Mouse (Mus musculus) forebrain, embryonic 11.5 days (tissue): Measurements from ENCODE around the gene Eprs. TPM values are rescaled to one million over a fixed set of nuclear protein-coding genes. Genes with fewer than 3 reads are reported as not detected.

ENCODE experiments used
- ATAC-seq: fragments of 200-750 bp; cut with Nextera tagmentation; replicated peaks from 2 replicates; pipeline ENCODE4 v1.8.0; 2017; ENCODE audit warnings: moderate TSS enrichment; ENCODE audit not compliant: low FRiP score
- DNase-seq: peaks from one replicate; pipeline ENCODE4 v3.0.0-alpha.2; 2017; ENCODE audit warnings: low spot score
- H3K27ac ChIP-seq: fragments of 300-500 bp; sonication (generic); 2 replicates; pipeline ENCODE4 v1.5.1; 2014; ENCODE audit warnings: low read depth, low read length
- H3K27me3 ChIP-seq: fragments of 300-500 bp; sonication (generic); 2 replicates; pipeline ENCODE4 v1.6.1; 2014; ENCODE audit warnings: mild to moderate bottlenecking, low read length, mixed read lengths; ENCODE audit not compliant: control insufficient read depth, insufficient read depth
- H3K36me3 ChIP-seq: fragments of 300-500 bp; sonication (generic); 2 replicates; pipeline ENCODE4 v1.6.1; 2014; ENCODE audit warnings: mild to moderate bottlenecking, low read length, moderate library complexity, mixed read lengths; ENCODE audit not compliant: control insufficient read depth, insufficient read depth
- H3K4me1 ChIP-seq: fragments of 300-500 bp; sonication (generic); replicated peaks from 2 replicates; pipeline ENCODE4 v1.6.1; 2014; ENCODE audit warnings: low read length, mixed read lengths; ENCODE audit not compliant: control insufficient read depth, insufficient read depth
- H3K4me2 ChIP-seq: fragments of 300-500 bp; sonication (generic); 2 replicates; pipeline ENCODE4 v1.6.1; 2014; ENCODE audit warnings: low read depth, mild to moderate bottlenecking, low read length, moderate library complexity, mixed read lengths; ENCODE audit not compliant: severe bottlenecking
- H3K4me3 ChIP-seq: fragments of 300-500 bp; sonication (generic); 2 replicates; pipeline ENCODE4 v1.5.1; 2014; ENCODE audit warnings: low read depth, low read length
- H3K9ac ChIP-seq: fragments of 300-500 bp; sonication (generic); 2 replicates; pipeline ENCODE4 v1.6.1; 2014; ENCODE audit warnings: low read length
- H3K9me3 ChIP-seq: fragments of 300-500 bp; sonication (generic); 2 replicates; pipeline ENCODE4 v1.6.1; 2016; ENCODE audit warnings: low read length, mixed read lengths; ENCODE audit not compliant: control insufficient read depth
- WGBS: fragments of 180-500 bp; shearing (Covaris S2); extraction: QIAGEN DNeasy Blood & Tissue Kit; methylation state at CpG from one replicate; pipeline ENCODE4 v1.1.7; 2014; 5-methylcytosine and 5-hydroxymethylcytosine counted together
- polyA plus RNA-seq: library from polyadenylated mRNA; unstranded; fragments of >200 nt; fragmentation: Nextera tagmentation; extraction: Ambion mirVana; gene quantifications from 2 replicates; pipeline ENCODE4 v1.2.1, GENCODE M21; 2014

Eprs gene
- polyA plus RNA-seq, 1 experiment from 2014 or later: 150 TPM

DNA sequence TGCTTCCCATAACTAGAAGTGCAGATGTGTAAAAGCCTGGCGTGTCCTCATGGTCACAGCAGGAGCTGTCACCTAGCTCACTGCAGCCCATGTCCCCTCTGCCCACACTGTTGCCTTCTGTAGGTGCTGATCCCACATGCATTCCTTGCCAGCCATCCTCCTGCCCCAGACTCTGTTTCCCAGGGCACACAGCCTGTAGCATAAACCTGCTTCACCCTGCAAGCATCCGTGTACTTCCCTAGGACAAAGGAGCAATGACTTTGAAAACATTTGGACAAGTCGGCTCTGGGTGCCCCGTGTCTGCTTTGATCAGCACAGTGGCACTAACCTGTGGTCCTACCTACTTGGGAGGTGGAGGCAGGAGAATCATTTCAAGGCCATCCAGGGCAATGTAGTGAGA lies 12.2 kb upstream of the Eprs start:
- DNase-seq (no peak), ATAC-seq (no peak)
- Histone ChIP-seq H3K9me3 (no peaks in the 10 kb centered on the region), H3K4me2 (no peak overlapping the region), H3K27ac (no peak overlapping the region), H3K36me3 (no peaks in the 10 kb centered on the region; the same call in 1 of the 2 replicates), H3K9ac (no peak overlapping the region), H3K4me1 (no peaks in the 10 kb centered on the region), H3K4me3 (no peak overlapping the region), H3K27me3 (no peaks in the 10 kb centered on the region)
- WGBS: 96% methylated on average over 4 of the region's 4 CpGs

DNA sequence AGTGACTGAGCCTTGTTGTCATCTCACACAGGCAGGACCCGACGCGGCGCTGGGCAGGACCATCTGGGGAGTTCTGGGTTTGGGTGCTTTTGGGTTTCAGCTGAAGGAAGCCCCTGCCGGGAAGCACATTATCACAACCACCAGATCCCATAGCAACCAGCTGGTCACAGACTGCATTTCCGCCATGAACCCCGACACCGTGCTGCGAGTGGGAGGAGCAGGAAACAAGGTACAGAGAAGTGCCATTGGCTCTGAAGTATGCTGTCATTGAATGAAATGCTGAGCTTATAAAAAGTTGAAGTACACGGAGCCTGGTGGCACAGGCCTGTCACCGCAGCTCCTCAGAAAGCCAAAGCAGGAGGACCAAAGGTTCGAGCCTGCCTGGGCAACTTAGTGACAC lies 10.7 kb upstream of the Eprs start:
- Histone ChIP-seq H3K36me3 (no peaks in the 10 kb centered on the region; the same call in 1 of the 2 replicates), H3K4me1 (no peaks in the 10 kb centered on the region)

GRCm38 (mm10) chr1:185353351-185353750 lies 9.5 kb upstream of the Eprs start:
- Histone ChIP-seq H3K27me3 (no peaks in the 10 kb centered on the region), H3K4me3 (no peak overlapping the region), H3K4me2 (no peak overlapping the region), H3K9me3 (no peaks in the 10 kb centered on the region), H3K4me1 (no peaks in the 10 kb centered on the region), H3K36me3 (no peaks in the 10 kb centered on the region; the same call in 1 of the 2 replicates), H3K27ac (no peak overlapping the region), H3K9ac (no peak overlapping the region)
- ATAC-seq: no peak
- DNase-seq: no peak
- 93% methylated on average over 8 of the region's 8 CpGs for WGBS

More for the DNA sequence above, 10.7 kb upstream of the Eprs start:
- 92% methylated on average over 12 of the region's 12 CpGs for WGBS
- ATAC-seq (no peak), DNase-seq (no peak)
- H3K9me3 ChIP-seq: no peaks in the 10 kb centered on the region
- H3K4me2 ChIP-seq: no peak overlapping the region
- H3K4me3 ChIP-seq: no peak overlapping the region
- H3K27ac ChIP-seq: no peak overlapping the region
- H3K27me3 ChIP-seq: no peaks in the 10 kb centered on the region
- H3K9ac ChIP-seq: no peak overlapping the region

GRCm38 (mm10) chr1:185354731-185355130 lies 8.1 kb upstream of the Eprs start:
- H3K4me1 ChIP-seq: no peaks in the 10 kb centered on the region
- ATAC-seq: no peak
- H3K9ac ChIP-seq: no peak overlapping the region
- H3K4me3 ChIP-seq: no peak overlapping the region
- WGBS: 87% methylated on average over 4 of the region's 4 CpGs
- H3K27me3 ChIP-seq: no peaks in the 10 kb centered on the region
- H3K27ac ChIP-seq: no peak overlapping the region
- no peaks in the 10 kb centered on the region; the same call in 1 of the 2 replicates for H3K36me3 ChIP-seq
- H3K4me2 ChIP-seq: no peak overlapping the region
- no peak for DNase-seq
- no peaks in the 10 kb centered on the region for H3K9me3 ChIP-seq

DNA sequence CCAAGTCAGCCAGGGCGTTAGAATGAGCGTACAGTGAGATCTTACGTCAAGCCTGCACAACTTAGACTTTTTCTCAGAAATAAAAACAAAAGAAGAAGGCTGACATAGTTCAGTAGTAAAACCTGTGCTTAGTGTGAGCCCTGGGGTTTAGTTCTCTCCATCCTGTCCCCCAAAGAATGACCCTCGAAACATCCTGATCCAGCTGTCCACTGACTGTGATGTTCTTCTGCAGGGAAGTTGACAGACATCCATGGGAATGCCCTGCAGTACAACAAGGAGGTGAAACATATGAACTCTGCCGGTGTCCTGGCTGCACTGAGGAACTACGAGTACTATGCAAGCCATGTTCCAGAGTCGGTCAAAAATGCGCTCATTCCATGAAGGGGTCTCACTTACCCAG lies 6.6 kb upstream of the Eprs start:
- Histone ChIP-seq H3K4me3 (no peak overlapping the region), H3K27ac (no peak overlapping the region), H3K9ac (no peak overlapping the region), H3K9me3 (no peaks in the 10 kb centered on the region), H3K4me2 (no peak overlapping the region), H3K4me1 (no peaks in the 10 kb centered on the region), H3K27me3 (no peaks in the 10 kb centered on the region), H3K36me3 (no peaks in the 10 kb centered on the region)
- WGBS: 93% methylated on average over 8 of the region's 8 CpGs
- DNase-seq (no peak), ATAC-seq (no peak)

DNA sequence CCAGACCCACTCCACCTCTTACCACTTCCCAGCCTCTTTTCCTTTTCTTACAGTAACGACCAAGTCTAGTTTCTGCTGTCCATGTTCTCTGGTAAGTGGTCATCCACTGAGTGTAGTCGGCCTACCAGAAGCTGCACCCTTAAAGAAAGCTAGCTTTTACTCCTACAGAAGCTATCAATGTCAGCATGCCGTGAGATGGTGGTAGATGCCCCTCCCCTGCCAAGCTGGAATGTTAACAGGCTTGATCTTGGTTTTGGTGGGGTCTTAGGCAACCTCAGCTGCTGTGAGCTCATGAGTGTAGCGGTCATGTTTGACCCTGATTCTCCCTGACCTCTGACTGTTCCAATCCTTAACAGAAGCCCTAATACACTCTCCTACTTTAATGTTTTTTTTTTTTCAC lies 4.6 kb upstream of the Eprs start:
- Histone ChIP-seq H3K27ac (no peak overlapping the region), H3K4me2 (no peak overlapping the region), H3K4me3 (no peak overlapping the region), H3K9me3 (no peaks in the 10 kb centered on the region), H3K36me3 (no peaks in the 10 kb centered on the region), H3K9ac (no peak overlapping the region), H3K4me1 (no peaks in the 10 kb centered on the region; the same call in 1 of the 2 replicates), H3K27me3 (no peaks in the 10 kb centered on the region)
- DNase-seq: no peak
- ATAC-seq: no peak
- WGBS: 86% methylated on average over 4 of the region's 4 CpGs

- Histone ChIP-seq H3K27ac (peak overlapping the region; percentile 64), H3K4me3 (peak overlapping the region; percentile 97), H3K4me1 (peaks cover 6% of the 10 kb centered on the region; the same call in 1 of the 2 replicates), H3K9me3 (no peaks in the 10 kb centered on the region), H3K36me3 (no peaks in the 10 kb centered on the region), H3K9ac (peak overlapping the region; percentile 86), H3K27me3 (no peaks in the 10 kb centered on the region), H3K4me2 (peak overlapping the region; percentile 64)
- ATAC-seq (peak; percentile 35), DNase-seq (peak; percentile 66)
- WGBS: 5% methylated on average over 22 of the region's 22 CpGs
These were observed 810 bp downstream of the Eprs start for GRCm38 (mm10) chr1:185363526-185364182.

DNA sequence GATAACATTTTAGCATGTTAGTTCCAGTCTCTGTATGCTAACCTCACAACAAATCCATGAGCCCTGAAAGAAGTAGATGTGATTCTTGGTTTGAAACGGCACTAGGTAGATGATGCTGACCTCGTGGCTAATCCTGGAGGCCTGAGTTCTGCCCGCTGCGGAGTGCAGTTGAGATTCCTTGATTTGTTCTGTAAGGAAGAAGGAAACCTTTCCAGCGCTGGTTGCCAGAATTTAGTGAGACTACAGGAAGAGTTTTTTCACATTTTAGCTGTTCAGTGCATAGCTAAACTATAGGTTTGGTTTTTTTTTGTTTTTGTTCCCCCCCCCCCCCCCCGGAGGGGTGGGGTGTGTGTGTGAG lies 1.3 kb downstream of the Eprs start:
- 48% methylated on average over 5 of the region's 6 CpGs for WGBS
- H3K4me3 ChIP-seq: peak overlapping the region; percentile 97
- ATAC-seq (no peak), DNase-seq (no peak)
- peaks cover 6% of the 10 kb centered on the region; the same call in 1 of the 2 replicates for H3K4me1 ChIP-seq
- peak overlapping the region; percentile 33 for H3K9ac ChIP-seq
- no peak overlapping the region for H3K27ac ChIP-seq
- no peaks in the 10 kb centered on the region for H3K27me3 ChIP-seq
- no peaks in the 10 kb centered on the region for H3K36me3 ChIP-seq
- peak overlapping the region; percentile 64 for H3K4me2 ChIP-seq
- H3K9me3 ChIP-seq: no peaks in the 10 kb centered on the region

GRCm38 (mm10) chr1:185367383-185367782 lies 4.5 kb downstream of the Eprs start:
- Histone ChIP-seq H3K4me1 (peaks cover 6% of the 10 kb centered on the region; the same call in 1 of the 2 replicates), H3K9me3 (no peaks in the 10 kb centered on the region), H3K27ac (no peak overlapping the region), H3K36me3 (no peaks in the 10 kb centered on the region; the same call in 1 of the 2 replicates), H3K27me3 (no peaks in the 10 kb centered on the region), H3K4me3 (no peak overlapping the region), H3K4me2 (no peak overlapping the region), H3K9ac (no peak overlapping the region)
- WGBS: 92% methylated on average over 6 of the region's 6 CpGs
- ATAC-seq (no peak), DNase-seq (no peak)
